Mouse (Mus musculus) gastrocnemius, adult 2 months (tissue): ENCODE results near the gene 5530401A14Rik. TPM values are rescaled to one million over a fixed set of nuclear protein-coding genes. Genes with fewer than 3 reads are reported as not detected.

Source experiments
- DNase-seq: peaks from one replicate; pipeline ENCODE4 v3.0.0; 2022
- H3K27ac ChIP-seq: fragments of 200-600 bp; 2 replicates; pipeline ENCODE4 v1.8.1; 2022; ENCODE audit warnings: mild to moderate bottlenecking
- H3K4me3 ChIP-seq: fragments of 200-600 bp; 2 replicates; pipeline ENCODE4 v1.8.1; 2022; ENCODE audit warnings: mild to moderate bottlenecking, moderate library complexity
- CTCF ChIP-seq: fragments of 200-600 bp; IDR thresholded peaks from 2 replicates; pipeline ENCODE4 v1.8.1; 2022; ENCODE audit warnings: antibody characterized with exemption, mild to moderate bottlenecking, moderate library complexity
- intact Hi-C: fragments of 180-260 bp; cut with DNase I; formaldehyde crosslinking; loops from one replicate; pipeline ENCODE4 v1.15.1; 2025
- total RNA-seq, 2 experiments: library from RNA; stranded (reverse); gene quantifications; 2 replicates each; pipeline ENCODE4 v1.2.3; 2021

5530401A14Rik gene
- total RNA-seq, 2 experiments from 2014 or later = 0.22 to 0.28 TPM

- intact Hi-C loops = no loop called here
- no peak overlapping the region for H3K4me3 ChIP-seq
- DNase-seq = no peak
These were observed 37.3 kb downstream of the 5530401A14Rik start for GRCm38 (mm10) chr11:81897547-81898354.

GRCm38 (mm10) chr11:81902318-81902717 lies 41.8 kb downstream of the 5530401A14Rik start:
- intact Hi-C loops = no loop called here
- DNase-seq = no peak
- no peak overlapping the region for H3K27ac ChIP-seq
- no peak overlapping the region for H3K4me3 ChIP-seq
- TF ChIP-seq CTCF = no peak

More at GRCm38 (mm10) chr11:81897547-81898354, 37.3 kb downstream of the 5530401A14Rik start:
- H3K27ac ChIP-seq = no peak overlapping the region
- no peak for TF ChIP-seq CTCF

GRCm38 (mm10) chr11:81908760-81909159 lies 48.3 kb downstream of the 5530401A14Rik start:
- TF ChIP-seq CTCF = no peak
- intact Hi-C loops = no loop called here
- Histone ChIP-seq H3K27ac (no peak overlapping the region), H3K4me3 (no peak overlapping the region)
- DNase-seq = no peak

- DNase-seq = no peak
- intact Hi-C loops = no loop called here
- no peak for TF ChIP-seq CTCF
- no peak overlapping the region for H3K4me3 ChIP-seq
- no peak overlapping the region for H3K27ac ChIP-seq
These were observed 49.0 kb downstream of the 5530401A14Rik start for GRCm38 (mm10) chr11:81909397-81909894.

- H3K27ac ChIP-seq = no peak overlapping the region
- no peak for DNase-seq
- intact Hi-C loops = no loop called here
- H3K4me3 ChIP-seq = no peak overlapping the region
- no peak for TF ChIP-seq CTCF
These were observed 52.6 kb downstream of the 5530401A14Rik start for GRCm38 (mm10) chr11:81913071-81913470.

- Histone ChIP-seq H3K4me3 (no peak overlapping the region), H3K27ac (no peak overlapping the region)
- intact Hi-C loops = no loop called here
- no peak for DNase-seq
- TF ChIP-seq CTCF = no peak
These were observed 55.0 kb downstream of the 5530401A14Rik start for GRCm38 (mm10) chr11:81915501-81915900.

- intact Hi-C loops = no loop called here
- TF ChIP-seq CTCF = no peak
- H3K4me3 ChIP-seq = no peak overlapping the region
- DNase-seq = no peak
- no peak overlapping the region for H3K27ac ChIP-seq
These were observed 62.6 kb downstream of the 5530401A14Rik start for GRCm38 (mm10) chr11:81923096-81923495.

- Histone ChIP-seq H3K27ac (no peak overlapping the region), H3K4me3 (no peak overlapping the region)
- intact Hi-C loops = no loop called here
- no peak for DNase-seq
- no peak for TF ChIP-seq CTCF
These were observed 63.2 kb downstream of the 5530401A14Rik start for GRCm38 (mm10) chr11:81923626-81924025.

GRCm38 (mm10) chr11:81926393-81926792 lies 65.9 kb downstream of the 5530401A14Rik start:
- intact Hi-C loops = no loop called here

GRCm38 (mm10) chr11:81937516-81937915 lies 77.0 kb downstream of the 5530401A14Rik start:
- no peak for TF ChIP-seq CTCF
- intact Hi-C loops = no loop called here
- no peak for DNase-seq

More at GRCm38 (mm10) chr11:81926393-81926792, 65.9 kb downstream of the 5530401A14Rik start:
- no peak for TF ChIP-seq CTCF
- no peak for DNase-seq
- Histone ChIP-seq H3K4me3 (no peak overlapping the region), H3K27ac (no peak overlapping the region)

GRCm38 (mm10) chr11:81940988-81941387 lies 80.5 kb downstream of the 5530401A14Rik start:
- peak; percentile 48 for DNase-seq
- Histone ChIP-seq H3K4me3 (no peak overlapping the region), H3K27ac (peak overlapping the region; percentile 75)
- peak; percentile 53 for TF ChIP-seq CTCF
- intact Hi-C loops = no loop called here

More at GRCm38 (mm10) chr11:81937516-81937915, 77.0 kb downstream of the 5530401A14Rik start:
- no peak overlapping the region for H3K27ac ChIP-seq
- H3K4me3 ChIP-seq = no peak overlapping the region

GRCm38 (mm10) chr11:81942167-81942566 lies 81.7 kb downstream of the 5530401A14Rik start:
- peak; percentile 58 for DNase-seq
- H3K4me3 ChIP-seq = no peak overlapping the region
- H3K27ac ChIP-seq = peak overlapping the region; percentile 75; the same call in 1 of the 2 replicates
- TF ChIP-seq CTCF = no peak
- intact Hi-C loops = no loop called here

Other genes with a start within 250 kb of the 5530401A14Rik start
- under 1 TPM in 1 of 2 experiments, not detected in 1; 0.10 TPM for gene Asic2, start 107.8 kb downstream of the 5530401A14Rik start, total RNA-seq
- under 1 TPM in 1 of 2 experiments, not detected in 1; 0.41 TPM for gene Ccl2, start 174.9 kb downstream of the 5530401A14Rik start, total RNA-seq
- not detected for gene Gm17268, start 177.9 kb downstream of the 5530401A14Rik start, total RNA-seq
- gene Ccl7, start 185.0 kb downstream of the 5530401A14Rik start, total RNA-seq = not detected
- 10 to 100 TPM; 21.3 to 22.1 TPM for gene Ccl11, start 197.2 kb downstream of the 5530401A14Rik start, total RNA-seq
- gene Ccl12, start 241.2 kb downstream of the 5530401A14Rik start, total RNA-seq = not detected